Mouse (Mus musculus) G1E (cell line): ENCODE measurements around the gene Ugt2a1.

Experiments
- CTCF ChIP-seq: IDR thresholded peaks from 2 replicates; pipeline ENCODE4 v1.5.1; 2012; ENCODE audit warnings: low read depth, low read length, inconsistent platforms, mixed read lengths
- GATA1 ChIP-seq: IDR thresholded peaks from 2 replicates; pipeline ENCODE4 v1.6.1; 2012; ENCODE audit warnings: borderline replicate concordance, low read length, inconsistent platforms, mixed read lengths
- POLR2AphosphoS5 ChIP-seq: IDR thresholded peaks from 2 replicates; pipeline ENCODE4 v1.6.1; 2012; ENCODE audit warnings: low read depth, low read length, inconsistent platforms; ENCODE audit not compliant: insufficient replicate concordance
- TAL1 ChIP-seq: conservative IDR thresholded peaks from 2 replicates; pipeline ENCODE4 v1.6.1; 2012; ENCODE audit warnings: low read depth, low read length, inconsistent platforms, mixed read lengths

DNA sequence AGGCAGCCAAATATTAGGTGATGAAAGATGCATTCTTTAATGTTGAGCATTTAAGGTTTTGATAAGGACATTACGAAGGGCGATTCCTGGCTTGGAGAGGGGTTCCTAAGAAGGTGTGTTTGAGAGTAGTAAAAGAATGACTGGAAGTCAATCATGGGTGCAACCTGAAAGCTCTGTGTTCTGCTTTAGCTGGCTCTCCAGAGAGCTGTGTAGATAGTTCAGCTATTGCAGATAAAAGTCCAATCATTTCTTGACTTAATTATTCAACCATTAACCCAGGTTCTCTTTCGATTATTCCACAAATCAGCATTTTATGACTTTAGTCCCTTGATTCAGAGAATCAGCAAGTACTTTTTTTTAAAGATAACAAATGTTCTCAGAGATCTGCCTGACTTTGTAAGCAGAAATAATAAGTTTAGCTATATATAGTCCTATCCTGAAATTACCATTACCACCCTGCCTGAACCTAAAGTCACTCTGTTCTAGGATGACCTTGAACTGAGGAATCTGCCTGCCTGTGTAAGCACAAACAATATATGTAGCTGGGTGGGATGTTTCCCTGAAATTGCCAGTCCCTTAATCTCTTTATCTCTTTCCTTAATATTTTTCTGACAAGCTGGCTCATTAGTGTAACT lies 34.3 kb downstream of the Ugt2a1 start:
- TF ChIP-seq CTCF (no peak), POLR2AphosphoS5 (no peak), GATA1 (no peak), TAL1 (no peak)
